Mouse (Mus musculus): ENCODE measurements around the gene Cxcl16.
A peak's percentile ranks its signal among the peaks of the same experiment; 100 is the strongest.

Cxcl16 gene

DNA sequence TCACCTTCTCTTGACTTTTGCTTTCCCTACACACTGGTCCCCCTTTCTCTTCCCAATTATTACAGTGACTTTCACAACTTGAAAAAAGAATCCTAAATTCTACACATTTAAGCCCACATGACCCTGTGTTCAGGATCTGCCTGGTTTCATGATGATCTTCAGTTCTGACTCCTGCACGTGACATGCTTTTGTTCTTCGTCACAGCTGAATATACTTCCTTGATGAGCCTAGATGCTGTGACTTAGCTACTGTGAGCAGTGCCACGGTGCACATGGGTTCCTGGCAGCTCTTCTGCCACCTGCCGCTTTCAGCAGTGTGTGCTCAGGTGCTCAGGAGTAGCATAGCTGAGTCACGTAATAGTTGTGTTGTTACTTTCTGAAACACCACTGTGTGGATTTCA, 47.2 kb downstream of the Cxcl16 start:
- no peak for DNase-seq (ENCODE audit: low spot score in 2 of 2)

DNA sequence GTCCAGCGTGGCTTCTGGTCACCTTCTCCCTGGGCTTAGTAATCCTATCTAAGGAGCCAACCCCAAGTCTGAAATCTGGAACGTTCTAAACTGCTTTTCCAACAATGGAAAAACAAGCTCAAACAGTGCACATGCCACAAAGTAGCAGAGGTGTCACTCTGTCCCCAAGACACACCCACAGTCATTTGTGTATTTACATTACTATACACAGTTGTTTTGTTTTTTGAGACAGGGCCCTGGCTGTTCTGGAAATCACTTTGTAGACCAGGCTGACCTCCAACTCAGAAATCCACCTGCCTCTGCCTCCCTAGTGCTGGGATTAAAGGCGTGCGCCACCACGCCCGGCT, 49.5 kb downstream of the Cxcl16 start:
- DNase-seq (ENCODE audit: low spot score in 2 of 2) = no peak

DNA sequence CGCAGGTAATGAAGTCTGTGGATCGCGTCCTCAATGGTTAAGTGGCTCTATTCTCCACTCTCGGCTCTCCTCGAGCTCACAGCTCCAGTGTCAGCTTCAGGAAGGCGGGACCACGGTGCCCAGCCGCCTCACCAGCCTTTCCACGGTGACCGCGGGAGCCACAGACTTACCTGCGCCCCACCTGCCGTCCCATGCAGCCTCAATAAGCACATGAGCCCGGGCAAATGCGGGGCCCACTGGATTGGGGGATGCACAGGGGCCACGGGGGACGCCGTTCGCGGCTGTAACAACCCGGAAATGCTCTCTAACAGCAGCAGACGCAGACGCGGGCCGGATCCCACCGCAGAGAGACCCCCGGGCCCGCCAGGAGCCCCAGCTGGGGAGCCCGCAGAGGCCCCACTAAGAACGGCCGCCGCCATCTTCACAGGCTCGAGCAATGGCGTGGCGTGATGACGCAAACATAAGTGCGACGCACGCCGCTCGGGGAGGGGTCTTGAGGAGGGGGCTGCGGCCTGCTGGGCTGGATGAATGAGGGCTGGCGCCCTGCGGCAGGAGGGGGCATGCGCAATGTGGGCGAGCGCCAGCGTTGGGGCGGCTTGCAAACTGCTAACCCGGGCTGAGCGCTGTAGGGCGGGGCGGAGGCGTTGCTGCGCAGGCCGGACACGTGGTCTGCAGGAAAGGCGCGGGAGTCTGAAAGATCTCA, 50.0 kb downstream of the Cxcl16 start, which contains the start of gene Pelp1:
Gene Pelp1 (minus strand): TSS at position 438 of the 703 bp plus-strand sequence.
- peak; percentile 81 to 92 for DNase-seq (ENCODE audit: low spot score in 2 of 2)
